Mouse (Mus musculus) midbrain, embryonic 12.5 days (tissue): ENCODE data around the gene Mrpl44. TPM values are rescaled to one million over a fixed set of nuclear protein-coding genes. Genes with fewer than 3 reads are reported as not detected.

Source experiments
- ATAC-seq: fragments of 200-750 bp; cut with Nextera tagmentation; 2 replicates; pipeline ENCODE4 v1.8.0; 2017; ENCODE audit warnings: low read depth, moderate TSS enrichment, moderate library complexity; ENCODE audit not compliant: low FRiP score
- H3K27ac ChIP-seq: fragments of 300-500 bp; sonication (generic); replicated peaks from 2 replicates; pipeline ENCODE4 v1.5.1; 2016; ENCODE audit warnings: mild to moderate bottlenecking
- H3K27me3 ChIP-seq: fragments of 300-500 bp; sonication (generic); 2 replicates; pipeline ENCODE4 v1.6.1; 2016; ENCODE audit warnings: mild to moderate bottlenecking
- H3K36me3 ChIP-seq: fragments of 300-500 bp; sonication (generic); 2 replicates; pipeline ENCODE4 v1.6.1; 2016
- H3K4me1 ChIP-seq: fragments of 300-500 bp; sonication (generic); 2 replicates; pipeline ENCODE4 v1.6.1; 2016
- H3K4me2 ChIP-seq: fragments of 300-500 bp; sonication (generic); replicated peaks from 2 replicates; pipeline ENCODE4 v1.6.1; 2016; ENCODE audit warnings: mild to moderate bottlenecking, moderate library complexity
- H3K4me3 ChIP-seq: fragments of 300-500 bp; sonication (generic); 2 replicates; pipeline ENCODE4 v1.5.1; 2016; ENCODE audit warnings: mild to moderate bottlenecking
- H3K9ac ChIP-seq: fragments of 300-500 bp; sonication (generic); replicated peaks from 2 replicates; pipeline ENCODE4 v1.6.1; 2016; ENCODE audit warnings: mild to moderate bottlenecking, moderate library complexity
- H3K9me3 ChIP-seq: fragments of 300-500 bp; sonication (generic); 2 replicates; pipeline ENCODE4 v1.6.1; 2016; ENCODE audit warnings: mild to moderate bottlenecking
- WGBS: fragments of 180-500 bp; shearing (Covaris S2); methylation state at CpG from one replicate; pipeline ENCODE4 v1.1.7; 2016; 5-methylcytosine and 5-hydroxymethylcytosine counted together
- polyA plus RNA-seq: library from polyadenylated mRNA; unstranded; fragments of >200 nt; fragmentation: Nextera tagmentation; extraction: Ambion mirVana; gene quantifications from 2 replicates; pipeline ENCODE4 v1.2.1, GENCODE M21; 2016

Gene Mrpl44
- polyA plus RNA-seq, 1 experiment from 2014 or later: 51.4 TPM

- Histone ChIP-seq H3K9ac (no peak overlapping the region), H3K27me3 (no peaks in the 10 kb centered on the region), H3K9me3 (no peaks in the 10 kb centered on the region), H3K4me3 (no peak overlapping the region), H3K4me1 (peaks cover 17% of the 10 kb centered on the region), H3K4me2 (no peak overlapping the region), H3K27ac (no peak overlapping the region), H3K36me3 (no peaks in the 10 kb centered on the region)
- ATAC-seq: no peak
- 88% methylated on average over 2 of the region's 2 CpGs for WGBS
Observed at GRCm38 (mm10) chr1:79764031-79764430, 11.8 kb upstream of the Mrpl44 start.

- H3K36me3 ChIP-seq: no peaks in the 10 kb centered on the region
- H3K9me3 ChIP-seq: no peaks in the 10 kb centered on the region
- no peak overlapping the region for H3K4me2 ChIP-seq
- no peak for ATAC-seq
- no peaks in the 10 kb centered on the region for H3K27me3 ChIP-seq
- H3K4me3 ChIP-seq: no peak overlapping the region
- WGBS: 100% methylated on average over 1 of the region's 1 CpGs
- H3K4me1 ChIP-seq: peaks cover 14% of the 10 kb centered on the region
- H3K9ac ChIP-seq: no peak overlapping the region
- H3K27ac ChIP-seq: no peak overlapping the region
Observed at GRCm38 (mm10) chr1:79764483-79764882, 11.3 kb upstream of the Mrpl44 start.

GRCm38 (mm10) chr1:79768231-79768630 lies 7.6 kb upstream of the Mrpl44 start:
- no peak overlapping the region for H3K27ac ChIP-seq
- no peaks in the 10 kb centered on the region for H3K4me1 ChIP-seq
- H3K4me3 ChIP-seq: no peak overlapping the region
- H3K9me3 ChIP-seq: no peaks in the 10 kb centered on the region
- H3K36me3 ChIP-seq: no peaks in the 10 kb centered on the region
- 70% methylated on average over 1 of the region's 1 CpGs for WGBS
- H3K27me3 ChIP-seq: no peaks in the 10 kb centered on the region
- H3K9ac ChIP-seq: no peak overlapping the region
- H3K4me2 ChIP-seq: no peak overlapping the region
- ATAC-seq: no peak

GRCm38 (mm10) chr1:79774164-79774780 lies 1.5 kb upstream of the Mrpl44 start:
- WGBS: 78% methylated on average over 4 of the region's 4 CpGs
- Histone ChIP-seq H3K27me3 (no peaks in the 10 kb centered on the region), H3K9me3 (no peaks in the 10 kb centered on the region), H3K4me3 (no peak overlapping the region), H3K9ac (no peak overlapping the region), H3K36me3 (peaks cover 10% of the 10 kb centered on the region), H3K4me2 (no peak overlapping the region), H3K4me1 (peaks cover 6% of the 10 kb centered on the region), H3K27ac (no peak overlapping the region)
- no peak for ATAC-seq

GRCm38 (mm10) chr1:79778011-79778410 lies 2.2 kb downstream of the Mrpl44 start:
- H3K36me3 ChIP-seq: peaks cover 47% of the 10 kb centered on the region
- H3K27me3 ChIP-seq: no peaks in the 10 kb centered on the region
- H3K27ac ChIP-seq: no peak overlapping the region
- WGBS: 94% methylated on average over 11 of the region's 11 CpGs
- no peak for ATAC-seq
- no peaks in the 10 kb centered on the region for H3K9me3 ChIP-seq
- no peak overlapping the region for H3K4me2 ChIP-seq
- H3K9ac ChIP-seq: no peak overlapping the region
- H3K4me1 ChIP-seq: peaks cover 6% of the 10 kb centered on the region
- H3K4me3 ChIP-seq: no peak overlapping the region

GRCm38 (mm10) chr1:79782433-79782832 lies 6.6 kb downstream of the Mrpl44 start:
- H3K36me3 ChIP-seq: peaks cover 54% of the 10 kb centered on the region
- ATAC-seq: no peak

GRCm38 (mm10) chr1:79786267-79786927 lies 10.6 kb downstream of the Mrpl44 start:
- Histone ChIP-seq H3K4me3 (no peak overlapping the region), H3K36me3 (peaks cover 23% of the 10 kb centered on the region), H3K27ac (no peak overlapping the region), H3K9ac (no peak overlapping the region), H3K9me3 (no peaks in the 10 kb centered on the region), H3K4me2 (no peak overlapping the region), H3K27me3 (no peaks in the 10 kb centered on the region), H3K4me1 (no peaks in the 10 kb centered on the region)
- 74% methylated on average over 7 of the region's 7 CpGs for WGBS
- peak; percentile 68; the same call in 1 of the 2 replicates for ATAC-seq

More at GRCm38 (mm10) chr1:79782433-79782832, 6.6 kb downstream of the Mrpl44 start:
- Histone ChIP-seq H3K27me3 (no peaks in the 10 kb centered on the region), H3K9me3 (no peaks in the 10 kb centered on the region), H3K4me1 (0 out of 2 replicates have a peak, but pooled peaks cover 2% of the 10 kb centered on the region), H3K4me3 (no peak overlapping the region), H3K4me2 (no peak overlapping the region), H3K9ac (no peak overlapping the region), H3K27ac (no peak overlapping the region)
- WGBS: 88% methylated on average over 3 of the region's 3 CpGs

- no peaks in the 10 kb centered on the region for H3K27me3 ChIP-seq
- H3K36me3 ChIP-seq: no peaks in the 10 kb centered on the region
- no peak for ATAC-seq
- H3K9ac ChIP-seq: no peak overlapping the region
- no peaks in the 10 kb centered on the region for H3K4me1 ChIP-seq
- WGBS: 88% methylated on average over 3 of the region's 3 CpGs
- no peak overlapping the region for H3K4me3 ChIP-seq
- no peaks in the 10 kb centered on the region for H3K9me3 ChIP-seq
- H3K4me2 ChIP-seq: no peak overlapping the region
- H3K27ac ChIP-seq: no peak overlapping the region
Observed at GRCm38 (mm10) chr1:79797084-79797483, 21.3 kb downstream of the Mrpl44 start.

- Histone ChIP-seq H3K27ac (no peak overlapping the region), H3K9me3 (no peaks in the 10 kb centered on the region), H3K9ac (no peak overlapping the region), H3K4me1 (no peaks in the 10 kb centered on the region), H3K27me3 (no peaks in the 10 kb centered on the region), H3K4me2 (no peak overlapping the region), H3K4me3 (no peak overlapping the region), H3K36me3 (no peaks in the 10 kb centered on the region)
- 0 out of 2 replicates have a peak, but pooled peaks have one; percentile 30 for ATAC-seq
- 80% methylated on average over 11 of the region's 11 CpGs for WGBS
Observed at GRCm38 (mm10) chr1:79802858-79803427, 27.1 kb downstream of the Mrpl44 start.

GRCm38 (mm10) chr1:79803614-79804013 lies 27.8 kb downstream of the Mrpl44 start:
- no peak for ATAC-seq
- Histone ChIP-seq H3K4me2 (no peak overlapping the region), H3K9ac (no peak overlapping the region), H3K27ac (no peak overlapping the region), H3K27me3 (no peaks in the 10 kb centered on the region), H3K36me3 (no peaks in the 10 kb centered on the region), H3K4me1 (no peaks in the 10 kb centered on the region), H3K9me3 (no peaks in the 10 kb centered on the region), H3K4me3 (no peak overlapping the region)
- WGBS: 90% methylated on average over 7 of the region's 7 CpGs

- no peak for ATAC-seq
- H3K4me2 ChIP-seq: no peak overlapping the region
- no peak overlapping the region for H3K4me3 ChIP-seq
- H3K27ac ChIP-seq: no peak overlapping the region
- H3K9me3 ChIP-seq: no peaks in the 10 kb centered on the region
- 88% methylated on average over 5 of the region's 5 CpGs for WGBS
- H3K9ac ChIP-seq: no peak overlapping the region
- no peaks in the 10 kb centered on the region for H3K4me1 ChIP-seq
- H3K36me3 ChIP-seq: no peaks in the 10 kb centered on the region; the same call in 1 of the 2 replicates
- no peaks in the 10 kb centered on the region for H3K27me3 ChIP-seq
Observed at GRCm38 (mm10) chr1:79806865-79807264, 31.0 kb downstream of the Mrpl44 start.

GRCm38 (mm10) chr1:79809447-79809846 lies 33.6 kb downstream of the Mrpl44 start:
- H3K9ac ChIP-seq: no peak overlapping the region
- no peak for ATAC-seq
- H3K27me3 ChIP-seq: no peaks in the 10 kb centered on the region
- H3K27ac ChIP-seq: no peak overlapping the region
- H3K36me3 ChIP-seq: no peaks in the 10 kb centered on the region; the same call in 1 of the 2 replicates
- H3K4me2 ChIP-seq: no peak overlapping the region
- H3K4me3 ChIP-seq: no peak overlapping the region
- H3K9me3 ChIP-seq: no peaks in the 10 kb centered on the region
- WGBS: 88% methylated on average over 3 of the region's 3 CpGs
- H3K4me1 ChIP-seq: no peaks in the 10 kb centered on the region
